Mouse (Mus musculus) cortical plate, adult 2 months (tissue): ENCODE results near the gene Gpd1.

ENCODE experiments used
- CTCF ChIP-seq: fragments of 200-500 bp; IDR thresholded peaks from 2 replicates; pipeline ENCODE4 v1.5.1; 2011; ENCODE audit warnings: mild to moderate bottlenecking, control low read depth, low read length; ENCODE audit not compliant: insufficient read depth; ENCODE audit errors: extremely low read depth
- POLR2A ChIP-seq: fragments of 200-500 bp; IDR thresholded peaks from 2 replicates; pipeline ENCODE4 v1.6.1; 2011; ENCODE audit warnings: mild to moderate bottlenecking, low read length, control low read depth; ENCODE audit not compliant: insufficient read depth; ENCODE audit errors: extremely low read depth

DNA sequence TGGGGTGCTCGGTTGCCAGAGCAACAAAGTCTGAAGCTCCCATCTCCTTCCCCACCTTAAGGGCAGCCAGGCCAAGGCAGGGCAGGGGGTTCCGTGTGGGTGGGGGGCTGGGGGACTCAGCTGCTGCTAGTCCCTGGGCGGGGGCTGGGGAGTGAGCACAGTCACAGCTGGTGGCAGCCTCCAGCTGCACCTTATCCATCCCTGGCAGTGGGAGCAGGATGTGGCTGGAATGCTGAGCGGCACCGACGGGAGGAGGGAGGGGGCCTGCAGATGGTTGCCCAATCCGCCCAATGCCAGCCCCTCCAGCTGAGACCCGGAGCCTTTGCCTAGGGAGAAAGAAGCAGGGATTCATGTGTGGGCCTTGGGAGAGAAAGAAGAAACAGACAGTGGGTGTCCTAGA is 40.2 kb upstream of the Gpd1 start:
- TF ChIP-seq POLR2A = no peak
- no peak for TF ChIP-seq CTCF
